Mouse (Mus musculus) olfactory bulb, adult 2 months (tissue): ENCODE results near the gene Ap1m1. TPM values are rescaled to one million over a fixed set of nuclear protein-coding genes. Genes with fewer than 3 reads are reported as not detected.

Experiments
- H3K27ac ChIP-seq: fragments of 200-500 bp; 2 replicates; pipeline ENCODE4 v1.5.1; 2012; ENCODE audit warnings: low read depth, low read length; ENCODE audit not compliant: insufficient read depth
- H3K4me1 ChIP-seq: fragments of 200-500 bp; 2 replicates; pipeline ENCODE4 v1.6.1; 2012; ENCODE audit warnings: low read length; ENCODE audit not compliant: control insufficient read depth, insufficient read depth
- H3K4me3 ChIP-seq: fragments of 200-500 bp; 2 replicates; pipeline ENCODE4 v1.5.1; 2012; ENCODE audit warnings: mild to moderate bottlenecking, low read depth, low read length, moderate library complexity; ENCODE audit not compliant: insufficient read depth
- CTCF ChIP-seq: fragments of 200-500 bp; IDR thresholded peaks from 2 replicates; pipeline ENCODE4 v1.5.1; 2012; ENCODE audit warnings: low read depth, mild to moderate bottlenecking, low read length, moderate library complexity; ENCODE audit not compliant: insufficient read depth
- POLR2A ChIP-seq: fragments of 200-500 bp; IDR thresholded peaks from 2 replicates; pipeline ENCODE4 v1.6.1; 2012; ENCODE audit warnings: mild to moderate bottlenecking, low read depth, low read length, moderate library complexity; ENCODE audit not compliant: insufficient read depth
- WGBS: fragments of 180-500 bp; shearing (Covaris S2); methylation state at CpG from one replicate; pipeline ENCODE4 v1.1.7; 2018; 5-methylcytosine and 5-hydroxymethylcytosine counted together
- polyA plus RNA-seq: library from polyadenylated mRNA; stranded (reverse); fragments of >200 nt; gene quantifications from 2 replicates; pipeline ENCODE4 v1.2.4, GENCODE M21; 2012; ENCODE audit warnings: low replicate concordance; ENCODE audit not compliant: missing spikeins, insufficient read depth, insufficient read length

Gene Ap1m1
- polyA plus RNA-seq, 1 experiment: not detected

DNA sequence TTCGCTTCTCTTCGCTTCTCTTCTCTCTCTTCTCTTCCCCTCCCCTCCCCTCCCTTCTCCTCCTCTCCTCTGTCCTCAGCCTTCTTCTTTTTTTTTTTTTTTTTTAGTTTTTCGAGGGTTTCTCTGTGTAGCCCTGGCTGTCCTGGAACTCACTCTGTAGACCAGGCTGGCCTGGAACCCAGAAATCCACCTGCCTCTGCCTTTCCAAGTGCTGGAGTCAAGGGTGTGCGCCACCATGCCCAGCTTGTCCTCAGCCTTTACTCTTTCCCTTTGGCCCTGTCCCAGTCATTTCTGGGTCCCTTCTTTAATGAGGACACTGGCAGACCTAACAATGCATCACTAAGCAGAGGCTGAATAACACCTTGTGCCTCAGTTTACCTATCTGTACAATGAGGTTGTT is 26.3 kb upstream of the Ap1m1 start, which contains the start of gene Gm11034:
Gene Gm11034, minus strand, starts transcription at position 101 of the 400 bp plus-strand sequence.
- WGBS: 75% methylated on average over 4 of the region's 4 CpGs
- Histone ChIP-seq H3K4me3 (no peak within 1 kb of the TSS), H3K27ac (no peak within 1 kb of the TSS), H3K4me1 (no peaks in the 10 kb centered on the region)
- no peak for TF ChIP-seq POLR2A

DNA sequence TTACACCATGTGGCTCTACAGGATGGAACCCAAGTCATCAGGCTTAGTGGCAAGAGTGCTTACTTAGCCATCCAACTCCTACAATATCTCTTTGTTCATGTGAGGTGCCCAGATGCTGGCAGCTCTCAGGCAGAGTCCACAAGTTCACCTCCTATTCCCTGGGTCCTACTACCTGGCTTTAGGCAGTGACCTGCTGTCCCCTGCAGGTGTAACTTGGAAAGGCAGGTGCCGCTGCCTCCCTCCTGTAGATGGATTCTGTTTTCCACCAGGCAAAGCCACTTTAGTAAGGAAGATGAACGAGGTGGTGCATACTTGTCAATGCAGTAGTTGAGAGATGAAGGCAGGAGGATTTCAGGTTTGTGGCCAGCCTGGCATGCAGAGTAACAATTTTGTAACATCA is 24.8 kb upstream of the Ap1m1 start:
- Histone ChIP-seq H3K27ac (no peak overlapping the region), H3K4me3 (no peak overlapping the region), H3K4me1 (no peaks in the 10 kb centered on the region)
- TF ChIP-seq CTCF: no peak
- no peak for TF ChIP-seq POLR2A
- 29% methylated on average over 2 of the region's 2 CpGs for WGBS

DNA sequence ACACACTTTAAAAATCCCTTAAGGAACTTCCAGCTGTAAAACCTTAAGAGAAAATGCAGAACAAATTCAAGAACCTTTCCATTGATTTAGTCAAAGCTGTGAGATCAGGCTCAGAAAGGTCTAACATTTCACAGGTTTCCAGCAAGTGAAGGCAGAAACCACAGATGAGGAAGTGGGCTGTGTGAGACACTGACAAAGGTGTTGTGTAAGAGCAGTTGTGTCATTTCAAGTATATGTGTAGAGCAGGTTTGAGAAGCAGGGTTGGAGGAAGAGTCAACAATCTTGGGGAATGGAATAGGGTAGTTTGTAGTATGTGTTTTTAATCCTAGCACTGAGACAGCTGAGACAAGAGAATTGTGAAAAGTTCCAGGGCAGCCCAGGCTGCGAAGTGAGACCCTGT is 23.9 kb upstream of the Ap1m1 start:
- Histone ChIP-seq H3K4me3 (no peak overlapping the region), H3K27ac (no peak overlapping the region), H3K4me1 (peaks cover under 1% of the 10 kb centered on the region; the same call in 1 of the 2 replicates)
- WGBS: 43% methylated on average over 1 of the region's 1 CpGs
- TF ChIP-seq CTCF (no peak), POLR2A (no peak)

DNA sequence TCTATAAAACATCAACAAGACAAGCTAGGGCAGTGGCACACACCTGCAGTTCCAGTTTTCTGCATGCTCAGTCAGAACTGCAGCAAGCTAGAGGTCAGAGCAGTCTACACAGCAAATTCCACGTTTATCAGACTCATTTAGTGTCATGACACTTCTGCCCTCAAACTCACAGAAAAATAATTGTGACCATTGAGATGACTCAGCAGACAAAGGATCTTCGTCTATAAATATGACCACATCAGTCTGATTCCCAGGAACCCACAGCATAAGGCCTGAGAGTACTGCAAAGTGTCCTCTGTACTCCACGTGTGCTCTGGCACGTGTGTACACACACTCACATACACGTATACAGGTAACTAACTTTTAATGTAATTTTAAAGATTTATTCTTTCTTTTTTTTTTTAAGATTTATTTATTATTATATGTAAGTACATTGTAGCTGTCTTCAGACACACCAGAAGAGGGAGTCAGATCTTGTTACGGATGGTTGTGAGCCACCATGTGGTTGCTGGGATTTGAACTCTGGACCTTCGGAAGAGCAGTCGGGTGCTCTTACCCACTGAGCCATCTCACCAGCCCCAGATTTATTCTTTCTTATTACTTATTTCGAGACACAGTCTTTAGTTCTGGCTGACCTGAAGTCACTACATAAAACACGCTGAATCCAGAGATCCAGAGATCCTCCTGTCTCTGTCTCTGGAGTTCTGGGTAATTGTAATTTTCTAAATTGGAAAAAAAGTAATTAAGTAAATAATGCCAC is 20.9 kb upstream of the Ap1m1 start:
- H3K27ac ChIP-seq: no peak overlapping the region

DNA sequence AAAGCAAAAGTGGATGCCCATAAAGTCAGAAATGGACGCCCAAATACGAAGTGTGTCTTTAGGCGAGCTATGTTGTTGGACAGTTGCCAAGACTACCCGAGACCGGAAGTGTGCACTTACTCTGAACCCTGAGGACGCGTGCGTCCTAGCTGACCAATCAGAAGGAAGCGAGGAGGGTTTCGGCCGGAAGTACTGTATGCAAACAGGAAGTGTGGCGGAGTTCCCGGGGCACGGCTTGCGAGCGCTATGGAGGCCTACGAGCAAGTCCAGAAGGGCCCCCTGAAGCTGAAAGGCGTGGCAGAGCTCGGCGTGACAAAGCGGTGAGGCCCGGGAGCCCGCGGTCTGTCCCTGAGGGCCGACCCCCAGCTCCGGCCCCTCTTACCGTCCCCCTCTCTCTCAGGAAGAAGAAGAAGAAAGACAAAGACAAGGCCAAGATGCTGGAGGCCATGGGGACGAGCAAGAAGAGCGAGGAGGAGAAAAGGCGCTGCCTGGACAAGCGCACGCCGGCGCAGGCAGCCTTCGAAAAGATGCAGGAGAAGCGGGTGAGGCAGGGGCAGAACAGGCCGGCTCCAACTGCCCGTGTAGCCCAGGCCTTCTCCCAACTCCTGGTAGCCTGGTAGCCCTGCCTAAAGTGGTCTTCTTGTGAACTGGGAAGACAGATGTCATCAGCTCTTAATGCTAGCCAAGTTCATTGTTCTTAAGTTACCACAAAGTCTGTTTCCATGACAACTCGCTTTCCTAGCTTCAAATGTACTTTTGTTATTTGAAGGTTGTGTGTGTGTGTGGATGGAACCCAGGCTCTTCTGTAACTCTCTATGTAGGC is 20.1 kb upstream of the Ap1m1 start, which contains the start of gene Fam32a:
Gene Fam32a, plus strand, starts transcription at position 190 of the 823 bp plus-strand sequence.
- TF ChIP-seq POLR2A (peak; percentile 41; the same call in 1 of the 2 replicates), CTCF (no peak)
- Histone ChIP-seq H3K27ac (no peak within 1 kb of the TSS), H3K4me1 (peaks cover 7% of the 10 kb centered on the region; the same call in 1 of the 2 replicates), H3K4me3 (peak within 1 kb of the TSS; percentile 64)
- WGBS: 13% methylated on average over 39 of the region's 39 CpGs

More for the DNA sequence above, 20.9 kb upstream of the Ap1m1 start:
- Histone ChIP-seq H3K4me3 (no peak overlapping the region; the same call in 1 of the 2 replicates), H3K4me1 (peaks cover 7% of the 10 kb centered on the region; the same call in 1 of the 2 replicates)
- no peak for TF ChIP-seq CTCF
- no peak for TF ChIP-seq POLR2A
- WGBS: 70% methylated on average over 10 of the region's 10 CpGs

DNA sequence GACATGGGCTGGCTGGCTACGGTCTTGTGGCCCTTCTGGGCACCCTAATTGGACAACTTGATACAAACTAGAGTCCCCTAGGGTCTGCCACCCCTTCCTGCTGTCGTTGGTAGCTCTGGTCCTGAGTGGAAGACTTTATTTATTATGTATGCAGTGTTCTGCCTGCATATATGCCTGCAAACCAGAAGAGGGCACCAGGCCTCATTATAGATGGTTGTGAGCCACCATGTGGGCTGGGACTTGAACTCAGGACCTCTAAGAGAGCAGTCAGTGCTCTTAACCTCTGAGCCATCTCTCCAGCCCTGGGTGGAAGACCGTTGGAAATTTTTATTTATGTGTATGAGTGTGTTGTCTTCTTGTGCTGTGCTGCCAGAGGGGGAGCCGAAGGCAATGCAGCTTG is 19.1 kb upstream of the Ap1m1 start:
- Histone ChIP-seq H3K27ac (no peak overlapping the region), H3K4me1 (peaks cover 7% of the 10 kb centered on the region; the same call in 1 of the 2 replicates), H3K4me3 (no peak overlapping the region)
- no peak for TF ChIP-seq CTCF
- no peak for TF ChIP-seq POLR2A
- WGBS: 76% methylated on average over 4 of the region's 4 CpGs

DNA sequence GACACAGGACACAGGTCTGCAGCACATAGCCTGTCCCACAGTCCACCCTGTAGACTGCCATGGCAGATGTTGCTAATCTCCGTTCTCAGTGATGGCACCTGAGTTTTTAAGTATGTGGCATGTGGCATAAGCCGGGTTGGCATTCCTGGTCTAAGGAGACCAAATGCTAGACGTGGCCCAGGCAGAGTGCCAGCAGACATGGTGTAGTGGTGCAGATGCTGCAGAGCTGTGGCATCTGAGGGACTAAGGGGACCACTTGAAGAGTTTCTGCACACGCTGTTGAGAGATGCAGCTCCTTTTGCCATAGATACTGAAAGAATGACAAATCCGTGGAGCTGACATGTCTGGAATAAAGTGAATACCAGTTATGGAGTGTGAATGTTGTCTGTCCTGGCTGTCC is 17.2 kb upstream of the Ap1m1 start:
- WGBS: 88% methylated on average over 5 of the region's 5 CpGs
- no peak overlapping the region for H3K27ac ChIP-seq
- H3K4me1 ChIP-seq: peaks cover 7% of the 10 kb centered on the region; the same call in 1 of the 2 replicates
- TF ChIP-seq CTCF (no peak), POLR2A (no peak)
- no peak overlapping the region for H3K4me3 ChIP-seq

DNA sequence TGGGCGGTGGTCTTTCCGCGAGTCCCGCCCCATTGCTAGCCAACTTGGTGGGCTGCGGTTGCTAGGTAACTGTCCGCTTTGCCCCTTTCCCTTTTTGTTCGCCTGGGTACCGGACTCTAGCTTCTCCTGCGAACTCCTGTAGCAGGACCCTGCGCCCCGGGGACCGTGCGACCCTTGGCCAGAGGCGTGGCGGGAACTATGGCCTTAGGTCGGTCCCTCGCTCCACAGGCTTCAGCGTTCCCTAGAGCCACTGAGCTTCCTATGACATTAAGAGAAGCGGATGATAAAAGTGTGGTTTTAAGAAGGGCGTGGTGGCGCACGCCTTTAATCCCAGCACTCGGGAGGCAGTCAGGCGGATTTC is 565 bp downstream of the Ap1m1 start:
- peaks cover 13% of the 10 kb centered on the region for H3K4me1 ChIP-seq
- peak overlapping the region; percentile 89 for H3K4me3 ChIP-seq
- H3K27ac ChIP-seq: peak overlapping the region; percentile 65; the same call in 1 of the 2 replicates
- TF ChIP-seq POLR2A (no peak), CTCF (no peak)
- WGBS: under 1% methylated on average over 24 of the region's 24 CpGs

DNA sequence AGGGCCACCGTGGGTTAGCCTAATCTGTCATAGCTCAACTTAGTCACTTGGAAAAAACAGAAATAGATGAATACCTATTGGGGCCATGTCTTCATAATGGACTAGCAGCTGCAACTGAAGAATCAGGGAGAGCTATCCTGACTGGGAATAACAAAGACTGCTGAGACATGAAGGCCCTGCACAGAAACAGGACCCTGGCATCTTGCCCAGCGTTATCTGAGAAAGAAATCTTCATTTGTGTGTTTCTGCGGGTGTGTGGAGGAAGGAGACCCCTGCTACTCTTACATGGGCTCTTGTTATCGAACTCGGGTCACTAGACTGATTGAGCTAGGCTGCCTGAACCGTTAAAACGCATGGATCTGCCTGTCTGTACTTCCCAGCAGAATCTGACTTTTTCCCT is 1.1 kb downstream of the Ap1m1 start:
- Histone ChIP-seq H3K4me3 (peak overlapping the region; percentile 89; the same call in 1 of the 2 replicates), H3K4me1 (peaks cover 13% of the 10 kb centered on the region), H3K27ac (no peak overlapping the region)
- WGBS: 53% methylated on average over 7 of the region's 7 CpGs
- TF ChIP-seq CTCF (no peak), POLR2A (no peak)
